Mouse (Mus musculus): Measurements from ENCODE around the gene Mast1. TPM values are rescaled to one million over a fixed set of nuclear protein-coding genes. Genes with fewer than 3 reads are reported as not detected.

The Mast1 gene
- polyA plus RNA-seq, 1 experiment from 2014 or later: 2.8 TPM

DNA sequence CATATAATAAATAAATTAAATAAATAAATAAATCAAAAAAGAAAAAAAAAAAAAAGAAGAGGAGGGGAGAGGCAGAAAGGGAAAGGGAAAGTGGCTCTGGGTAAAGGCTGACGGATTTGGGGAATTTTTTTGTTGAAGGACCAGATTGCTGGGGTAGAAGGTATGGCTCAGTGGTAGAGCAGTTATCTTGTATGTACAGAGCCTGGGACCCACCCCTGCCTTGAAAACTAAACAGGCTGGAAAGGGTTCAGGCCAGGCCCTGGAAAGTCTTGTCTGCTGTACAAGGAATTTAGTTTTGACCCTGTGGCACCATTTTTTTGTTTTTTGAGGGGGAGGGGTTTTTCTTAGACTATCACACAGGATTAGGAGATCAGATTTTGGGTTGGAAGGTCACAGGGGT lies 58.2 kb downstream of the Mast1 start:
- Histone ChIP-seq H3K36me3 (replicated peaks; ENCODE audit: control insufficient read depth, insufficient read depth, low read depth, low read length) (no peaks in the 10 kb centered on the region), H3K27ac (replicated peaks; ENCODE audit: low read depth, low read length) (no peak overlapping the region), H3K9ac (replicated peaks; ENCODE audit: low read length) (no peak overlapping the region), H3K9me3 (replicated peaks; ENCODE audit: control insufficient read depth, low read length) (no peaks in the 10 kb centered on the region), H3K27me3 (ENCODE audit: control insufficient read depth, insufficient read depth, low read length) (no peaks in the 10 kb centered on the region), H3K4me2 (ENCODE audit: low read depth, low read length) (no peak overlapping the region), H3K4me3 (ENCODE audit: low read depth, low read length) (no peak overlapping the region), H3K4me1 (ENCODE audit: control insufficient read depth, insufficient read depth, low read length) (no peaks in the 10 kb centered on the region)
- DNase-seq (ENCODE audit: low spot score) (no peak), ATAC-seq (replicated peaks; ENCODE audit: insufficient number of reproducible peaks, low FRiP score, low TSS enrichment, low read depth) (no peak)
- 79% methylated on average over 1 of the region's 1 CpGs for WGBS

DNA sequence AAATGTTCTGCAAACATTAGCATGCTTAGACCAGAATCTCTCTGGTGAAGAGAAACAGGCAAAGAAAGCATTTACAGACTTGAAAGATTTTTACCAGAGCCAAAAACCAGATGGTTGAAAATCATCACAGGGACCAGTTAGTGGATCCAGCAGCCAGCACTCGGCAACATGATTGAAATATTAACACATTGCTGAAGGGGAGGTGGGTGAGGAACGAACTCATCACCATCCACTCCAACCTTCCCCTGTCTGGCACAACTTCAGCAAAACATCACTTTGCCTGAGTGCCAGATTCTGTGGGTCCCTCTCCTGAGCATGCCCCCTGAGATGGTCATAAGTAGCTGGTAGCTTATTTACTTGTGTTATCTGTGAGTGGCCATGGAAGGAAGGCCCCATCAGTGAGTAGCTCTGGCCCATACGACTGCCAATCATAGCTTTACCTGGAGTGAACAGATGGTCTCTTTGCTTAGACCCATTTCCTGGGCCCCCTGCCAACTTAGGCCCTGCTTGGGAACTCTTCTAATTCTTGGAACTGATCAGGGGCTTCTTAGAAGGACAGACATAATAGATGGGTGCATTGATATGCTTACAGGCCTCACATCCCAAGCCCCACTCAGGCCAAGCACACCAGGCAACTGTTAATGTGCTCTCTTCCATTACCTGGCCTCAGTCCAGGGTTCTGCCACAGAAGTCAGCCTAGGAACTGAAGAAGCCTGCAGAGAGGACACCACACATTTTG lies 59.7 kb downstream of the Mast1 start:
- H3K4me1 ChIP-seq (ENCODE audit: control insufficient read depth, insufficient read depth, low read length): no peaks in the 10 kb centered on the region
- H3K4me2 ChIP-seq (ENCODE audit: low read depth, low read length): no peak overlapping the region
- DNase-seq (ENCODE audit: low spot score): no peak
- H3K27ac ChIP-seq (replicated peaks; ENCODE audit: low read depth, low read length): no peak overlapping the region
- H3K9me3 ChIP-seq (replicated peaks; ENCODE audit: control insufficient read depth, low read length): no peaks in the 10 kb centered on the region
- no peaks in the 10 kb centered on the region for H3K27me3 ChIP-seq (ENCODE audit: control insufficient read depth, insufficient read depth, low read length)
- 88% methylated on average over 3 of the region's 3 CpGs for WGBS
- no peak for ATAC-seq (replicated peaks; ENCODE audit: insufficient number of reproducible peaks, low FRiP score, low TSS enrichment, low read depth)
- H3K4me3 ChIP-seq (ENCODE audit: low read depth, low read length): no peak overlapping the region
- no peak overlapping the region for H3K9ac ChIP-seq (replicated peaks; ENCODE audit: low read length)
- no peaks in the 10 kb centered on the region for H3K36me3 ChIP-seq (replicated peaks; ENCODE audit: control insufficient read depth, insufficient read depth, low read depth, low read length)

DNA sequence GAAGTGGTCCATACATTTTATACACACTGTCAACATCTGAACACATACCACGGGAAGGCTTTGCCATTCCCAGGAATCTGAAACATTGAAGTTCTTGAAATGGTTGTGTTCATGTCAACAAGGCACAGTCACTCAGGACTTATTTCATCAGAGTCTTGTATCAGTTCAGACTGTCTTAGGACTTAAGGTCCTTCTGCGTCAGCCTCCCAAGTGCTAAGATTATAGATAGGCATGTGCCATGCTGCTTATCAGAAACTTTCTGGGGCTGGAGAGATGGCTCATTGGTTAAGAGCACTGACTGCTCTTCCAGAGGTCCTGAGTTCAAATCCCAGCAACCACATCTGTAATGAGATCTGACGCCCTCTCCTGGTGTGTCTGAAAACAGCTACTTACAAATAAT lies 62.8 kb downstream of the Mast1 start:
- Histone ChIP-seq H3K4me2 (ENCODE audit: low read depth, low read length) (no peak overlapping the region), H3K27ac (replicated peaks; ENCODE audit: low read depth, low read length) (no peak overlapping the region), H3K4me1 (ENCODE audit: control insufficient read depth, insufficient read depth, low read length) (no peaks in the 10 kb centered on the region), H3K9ac (replicated peaks; ENCODE audit: low read length) (no peak overlapping the region), H3K4me3 (ENCODE audit: low read depth, low read length) (no peak overlapping the region), H3K36me3 (replicated peaks; ENCODE audit: control insufficient read depth, insufficient read depth, low read depth, low read length) (no peaks in the 10 kb centered on the region), H3K9me3 (replicated peaks; ENCODE audit: control insufficient read depth, low read length) (no peaks in the 10 kb centered on the region), H3K27me3 (ENCODE audit: control insufficient read depth, insufficient read depth, low read length) (no peaks in the 10 kb centered on the region)
- 92% methylated on average over 3 of the region's 3 CpGs for whole genome bisulfite sequencing
- ATAC-seq (replicated peaks; ENCODE audit: insufficient number of reproducible peaks, low FRiP score, low TSS enrichment, low read depth) (no peak), DNase-seq (ENCODE audit: low spot score) (no peak)

- H3K9ac ChIP-seq (replicated peaks; ENCODE audit: low read length): no peak overlapping the region; the same call in 1 of the 2 replicates
- no peaks in the 10 kb centered on the region for H3K4me1 ChIP-seq (ENCODE audit: control insufficient read depth, insufficient read depth, low read length)
- DNase-seq (ENCODE audit: low spot score): no peak
- peak overlapping the region; percentile 89 for H3K4me2 ChIP-seq (ENCODE audit: low read depth, low read length)
- no peak for ATAC-seq (replicated peaks; ENCODE audit: insufficient number of reproducible peaks, low FRiP score, low TSS enrichment, low read depth)
- no peak overlapping the region for H3K27ac ChIP-seq (replicated peaks; ENCODE audit: low read depth, low read length)
- peak overlapping the region; percentile 42 for H3K4me3 ChIP-seq (ENCODE audit: low read depth, low read length)
- WGBS: 61% methylated on average over 4 of the region's 4 CpGs
- H3K27me3 ChIP-seq (ENCODE audit: control insufficient read depth, insufficient read depth, low read length): no peaks in the 10 kb centered on the region
- H3K36me3 ChIP-seq (replicated peaks; ENCODE audit: control insufficient read depth, insufficient read depth, low read depth, low read length): peaks cover 8% of the 10 kb centered on the region
- H3K9me3 ChIP-seq (replicated peaks; ENCODE audit: control insufficient read depth, low read length): no peaks in the 10 kb centered on the region
These were observed 64.1 kb downstream of the Mast1 start for GRCm38 (mm10) chr8:84873016-84873415.

DNA sequence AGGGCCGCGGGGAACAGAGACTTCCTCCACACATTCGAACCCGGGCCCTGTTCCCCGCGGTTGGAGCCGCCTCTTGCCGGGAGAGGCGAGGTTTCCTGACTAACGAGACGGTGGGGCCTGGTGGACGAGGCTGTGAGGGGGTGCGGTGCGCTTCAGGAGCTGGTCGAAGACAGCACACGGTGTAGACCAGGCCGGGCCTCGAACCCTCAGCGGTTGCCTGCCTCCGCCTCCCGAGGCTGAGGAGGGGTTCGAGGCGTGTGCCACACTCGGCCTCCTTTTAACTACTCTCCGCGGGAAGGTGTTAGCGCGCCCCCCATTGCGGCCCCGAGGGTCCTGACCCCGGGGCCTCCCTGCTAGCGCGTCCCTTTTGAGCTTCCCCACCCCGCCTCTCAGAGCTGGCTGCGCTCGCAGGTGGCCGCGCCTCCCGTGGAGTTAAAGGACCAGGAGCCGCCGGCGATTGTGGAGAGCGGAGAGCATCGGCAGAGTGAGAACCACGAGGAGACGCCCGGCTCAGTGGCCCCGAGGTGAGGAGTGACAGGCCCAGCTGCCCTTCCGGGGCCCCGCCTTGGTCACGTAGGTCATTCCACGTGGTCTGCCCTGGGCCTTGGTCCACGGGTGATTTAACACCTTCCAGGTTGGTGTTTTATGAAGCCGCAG lies 64.7 kb downstream of the Mast1 start:
- Histone ChIP-seq H3K9ac (replicated peaks; ENCODE audit: low read length) (peak overlapping the region; percentile 67), H3K4me2 (ENCODE audit: low read depth, low read length) (peak overlapping the region; percentile 89), H3K4me3 (ENCODE audit: low read depth, low read length) (peak overlapping the region; percentile 42), H3K9me3 (replicated peaks; ENCODE audit: control insufficient read depth, low read length) (no peaks in the 10 kb centered on the region), H3K36me3 (replicated peaks; ENCODE audit: control insufficient read depth, insufficient read depth, low read depth, low read length) (peaks cover 11% of the 10 kb centered on the region), H3K27ac (replicated peaks; ENCODE audit: low read depth, low read length) (no peak overlapping the region), H3K4me1 (ENCODE audit: control insufficient read depth, insufficient read depth, low read length) (no peaks in the 10 kb centered on the region), H3K27me3 (ENCODE audit: control insufficient read depth, insufficient read depth, low read length) (no peaks in the 10 kb centered on the region)
- peak; percentile 44 for DNase-seq (ENCODE audit: low spot score)
- WGBS: 3% methylated on average over 54 of the region's 54 CpGs
- ATAC-seq (replicated peaks; ENCODE audit: insufficient number of reproducible peaks, low FRiP score, low TSS enrichment, low read depth): peak; percentile 64; the same call in 1 of the 2 replicates

- peak; percentile 36; the same call in 1 of the 2 replicates for ATAC-seq (replicated peaks; ENCODE audit: insufficient number of reproducible peaks, low FRiP score, low TSS enrichment, low read depth)
- Histone ChIP-seq H3K27ac (replicated peaks; ENCODE audit: low read depth, low read length) (no peak within 1 kb of the TSS), H3K27me3 (ENCODE audit: control insufficient read depth, insufficient read depth, low read length) (no peaks in the 10 kb centered on the region), H3K9ac (replicated peaks; ENCODE audit: low read length) (peak within 1 kb of the TSS; percentile 67), H3K36me3 (replicated peaks; ENCODE audit: control insufficient read depth, insufficient read depth, low read depth, low read length) (peaks cover 11% of the 10 kb centered on the region), H3K4me3 (ENCODE audit: low read depth, low read length) (peak within 1 kb of the TSS; percentile 42), H3K4me1 (ENCODE audit: control insufficient read depth, insufficient read depth, low read length) (no peaks in the 10 kb centered on the region), H3K4me2 (ENCODE audit: low read depth, low read length) (peak within 1 kb of the TSS; percentile 89), H3K9me3 (replicated peaks; ENCODE audit: control insufficient read depth, low read length) (no peaks in the 10 kb centered on the region)
- peak; percentile 78 for DNase-seq (ENCODE audit: low spot score)
- WGBS: 15% methylated on average over 42 of the region's 46 CpGs
These were observed 65.5 kb downstream of the Mast1 start, which contains the start of gene Syce2 for GRCm38 (mm10) chr8:84871376-84872308. Gene Syce2 (plus strand): TSS chr8:84872111.

Measured in embryonic facial prominence, embryonic 11.5 days (tissue).